Mouse (Mus musculus) liver, embryonic 14.5 days (tissue): ENCODE data around the gene Socs5.
"Not testable (repeated sequence)": the region's sequence is repeated elsewhere in the genome, so short reads cannot be mapped to it uniquely, and the experiment has no call there.

Experiments used
- CTCF ChIP-seq: IDR thresholded peaks from 2 replicates; pipeline ENCODE4 v1.5.1; 2016; ENCODE audit warnings: antibody characterized with exemption, low read depth, control low read depth
- EP300 ChIP-seq: IDR thresholded peaks from 2 replicates; pipeline ENCODE4 v1.6.1; 2016; ENCODE audit warnings: antibody characterized with exemption, low read depth

DNA sequence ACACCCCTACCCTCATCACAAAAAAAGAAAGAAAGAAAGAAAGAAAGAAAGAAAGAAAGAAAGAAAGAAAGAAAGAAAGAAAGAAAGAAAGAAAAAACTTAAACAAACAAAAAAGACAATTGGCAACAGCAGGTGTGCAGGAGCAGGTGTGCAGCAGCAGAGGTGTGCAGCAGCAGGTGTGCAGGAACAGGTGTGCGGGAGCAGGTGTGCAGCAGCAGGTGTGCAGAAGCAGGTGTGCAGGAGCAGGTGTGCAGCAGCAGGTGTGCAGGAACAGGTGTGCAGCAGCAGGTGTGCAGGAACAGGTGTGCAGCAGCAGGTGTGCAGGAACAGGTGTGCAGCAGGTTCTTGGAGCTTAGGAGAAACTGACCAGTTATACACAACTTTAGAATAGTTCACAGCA, 35.3 kb upstream of the Socs5 start:
- not testable (repeated sequence) for TF ChIP-seq CTCF, EP300
